Comparison of ENCODE assay signal across 21 mouse cellular contexts in genomic region chr10:80273847-80274246, GRCm38 (mm10). TPM values are rescaled to one million over a fixed set of nuclear protein-coding genes. Genes with fewer than 3 reads are reported as not detected.
DNase-seq lines count a peak whose midpoint lies in the region; ATAC-seq and TF ChIP-seq lines count a peak whose summit lies in the region.
"Had no signal": no experiment of that assay in that cellular context is flagged by ENCODE, and none has a peak within 500 bp of the region (broad histone marks: within the 10 kb centered on the region; RNA-seq: fewer than 3 reads in every experiment).

No protein-coding gene starts in this region.

- no peak for TF ChIP-seq EP300 in CH12.LX (IDR thresholded peaks at IDR 0.05; ENCODE audit: low read length)

- no peak overlapping the region for H3K4me2 ChIP-seq in CH12.LX (ENCODE audit: insufficient read depth, low read depth, poor library complexity, severe bottlenecking)
- no peak overlapping the region for H3K4me2 ChIP-seq in liver, embryonic 15.5 days
- H3K4me2 ChIP-seq: embryonic facial prominence, embryonic 13.5 days; limb, embryonic 13.5 days; midbrain, embryonic 15.5 days had no signal

- in situ Hi-C loops in CH12.LX (cut with MboI; ENCODE audit: low pct_ligation_motif_present, low pct_unique_long_range_greater_than_20kb, low sequenced_read_pairs): no loop called here

- H3K9ac ChIP-seq in CH12.LX (ENCODE audit: insufficient read depth, low read depth): no peak overlapping the region
- no peak overlapping the region for H3K9ac ChIP-seq in liver, embryonic 15.5 days
- H3K9ac ChIP-seq: embryonic facial prominence, embryonic 13.5 days; limb, embryonic 13.5 days; midbrain, embryonic 15.5 days had no signal

- DNase-seq in heart, adult 11 months: peak; percentile 94
- no peak for DNase-seq in heart, postnatal 10 days
- no peak for DNase-seq in layer of hippocampus, adult 2 months (ENCODE audit: low spot score in 2 of 2)
- DNase-seq in layer of hippocampus, adult 9-10 months (ENCODE audit: low spot score): no peak
- no peak for DNase-seq in CH12.LX (ENCODE audit: extremely low read depth)
- no peak for DNase-seq in adrenal gland, postnatal 25 days
- DNase-seq: adrenal gland, postnatal 14 days; cerebellum, adult 8-10 months; heart, adult 2 months; heart, postnatal 36 days; kidney, adult 18-20 months; kidney, postnatal 25 days; right cerebral cortex, postnatal 4 days; thymus, postnatal 25 days had no signal

- no peak overlapping the region for H3K4me3 ChIP-seq in layer of hippocampus, adult 2 months
- H3K4me3 ChIP-seq in CH12.LX (replicated peaks in 1 of 3; ENCODE audit: low read depth in 2 of 3, low read length in 2 of 3, poor library complexity in 1 of 3): no peak overlapping the region
- no peak overlapping the region for H3K4me3 ChIP-seq in liver, embryonic 15.5 days (replicated peaks)
- H3K4me3 ChIP-seq: embryonic facial prominence, embryonic 13.5 days; heart, adult 2 months; limb, embryonic 13.5 days; midbrain, embryonic 15.5 days had no signal

- H3K27me3 ChIP-seq in CH12.LX (replicated peaks): no peaks in the 10 kb centered on the region
- H3K27me3 ChIP-seq in liver, embryonic 15.5 days: no peaks in the 10 kb centered on the region
- H3K27me3 ChIP-seq: embryonic facial prominence, embryonic 13.5 days; limb, embryonic 13.5 days; midbrain, embryonic 15.5 days; Patski had no signal

- H3K27ac ChIP-seq in layer of hippocampus, adult 2 months: peak overlapping the region; percentile 28; the same call in 1 of the 2 replicates
- 0 out of 2 replicates have a peak overlapping the region, but pooled peaks have one; percentile 0 for H3K27ac ChIP-seq in CH12.LX (ENCODE audit: insufficient read depth, low read depth)
- H3K27ac ChIP-seq in liver, embryonic 15.5 days (replicated peaks): peak overlapping the region; percentile 29; the same call in 1 of the 2 replicates
- H3K27ac ChIP-seq: embryonic facial prominence, embryonic 13.5 days; heart, adult 2 months; limb, embryonic 13.5 days; midbrain, embryonic 15.5 days had no signal

- peaks cover 34 to 57% of the 10 kb centered on the region in 2 experiments for H3K4me1 ChIP-seq in CH12.LX (ENCODE audit: control insufficient read depth in 1 of 2, insufficient read depth in 2 of 2)
- H3K4me1 ChIP-seq in liver, embryonic 15.5 days (replicated peaks): peaks cover 60% of the 10 kb centered on the region

- no peak for ATAC-seq in liver, embryonic 15.5 days (ENCODE audit: insufficient read depth)
- ATAC-seq: activated CD4-positive, CD25-positive, alpha-beta regulatory T cell, adult 4 months; midbrain, embryonic 15.5 days; Patski had no signal

- 83% methylated on average over 3 of the region's 3 CpGs for WGBS in liver, embryonic 15.5 days (ENCODE audit: insufficient replicate concordance)

- dilution Hi-C loops in CH12.LX (cut with MboI; ENCODE audit: extremely low pct_ligation_motif_present, extremely low pct_unique_long_range_greater_than_20kb, low sequenced_read_pairs): no loop called here

- TF ChIP-seq CTCF in layer of hippocampus, adult 2 months (conservative IDR thresholded peaks at IDR 0.05): no peak
- TF ChIP-seq CTCF in CH12.LX (conservative IDR thresholded peaks at IDR 0.05 in 1 of 2, IDR thresholded peaks at IDR 0.05 in 1 of 2; ENCODE audit: low read depth in 2 of 2, low read length in 2 of 2): no peak

- peaks cover 60 to 86% of the 10 kb centered on the region in 2 experiments for H3K36me3 ChIP-seq in CH12.LX (replicated peaks in 1 of 2; ENCODE audit: control insufficient read depth in 1 of 2, insufficient read depth in 1 of 2, low read length in 1 of 2)
- H3K36me3 ChIP-seq in liver, embryonic 15.5 days (replicated peaks): peaks cover 80% of the 10 kb centered on the region

- H3K79me2 ChIP-seq in CH12.LX (replicated peaks; ENCODE audit: control insufficient read depth, extremely low read depth, insufficient read depth, poor library complexity, severe bottlenecking): peaks cover 60% of the 10 kb centered on the region

- intact Hi-C loops in heart, postnatal 10 days (cut with DNase I): no loop called here

- no peaks in the 10 kb centered on the region for H3K9me3 ChIP-seq in CH12.LX (replicated peaks; ENCODE audit: low read length)
- no peaks in the 10 kb centered on the region for H3K9me3 ChIP-seq in liver, embryonic 15.5 days (replicated peaks)
- H3K9me3 ChIP-seq: embryonic facial prominence, embryonic 13.5 days; limb, embryonic 13.5 days; midbrain, embryonic 15.5 days had no signal

- TF ChIP-seq RAD21 in CH12.LX (IDR thresholded peaks at IDR 0.05; ENCODE audit: low read depth, low read length): no peak

- no peak for TF ChIP-seq POLR2A in CH12.LX (IDR thresholded peaks at IDR 0.05; ENCODE audit: low read depth, low read length)

TF ChIP-seq in CH12.LX, 34 proteins besides CTCF, POLR2A, EP300 and RAD21:
- TF ChIP-seq GABPA (IDR thresholded peaks at IDR 0.05; ENCODE audit: insufficient replicate concordance, low read depth, low read length) (no peak), ZKSCAN1 (IDR thresholded peaks at IDR 0.05; ENCODE audit: borderline replicate concordance, low read depth, low read length) (no peak), MEF2A (IDR thresholded peaks at IDR 0.05; ENCODE audit: borderline replicate concordance, low read depth, low read length) (no peak), TBP (conservative IDR thresholded peaks at IDR 0.05; ENCODE audit: low read depth, low read length) (no peak), E2F4 (IDR thresholded peaks at IDR 0.05; ENCODE audit: insufficient replicate concordance, low read depth, low read length) (no peak), TCF12 (IDR thresholded peaks at IDR 0.05; ENCODE audit: low read depth, low read length) (no peak), CHD1 (IDR thresholded peaks at IDR 0.05; ENCODE audit: low read depth, low read length) (no peak), MYC (IDR thresholded peaks at IDR 0.05; ENCODE audit: low read depth, low read length) (no peak)

RNA-seq across cellular contexts. Expression of gene Dazap1, which starts 12.6 kb away (rescaled TPM):
- total RNA-seq in heart, postnatal 10 days (2021): 10 to 100 TPM; 86.4 to 95.4 TPM
- total RNA-seq in layer of hippocampus, adult 2 months (2021): 10 to 100 TPM; 91.2 to 95.4 TPM
- total RNA-seq in CH12.LX (2012; rRNA removed): 162 and 172 TPM in 2 replicates
- 180 and 187 TPM in 2 replicates for total RNA-seq in CH12.LX (2014; rRNA removed)
- 236 and 252 TPM in 2 replicates for polyA plus RNA-seq in CH12.LX (2012; ENCODE audit: insufficient read length, low read depth)
- 26.0 and 27.2 TPM in 2 replicates for polyA plus RNA-seq in liver, embryonic 15.5 days (2015; fragmentation: Nextera tagmentation; extraction: Ambion mirVana)
- 111 and 117 TPM in 2 replicates for total RNA-seq in adrenal gland, postnatal 25 days (2021)

RNA-seq across cellular contexts. Expression of gene Gamt, which starts 13.0 kb away (rescaled TPM):
- total RNA-seq in heart, postnatal 10 days (2021): 10 to 100 TPM; 19.3 to 21.3 TPM
- 10 to 100 TPM; 29.8 to 33.1 TPM for total RNA-seq in layer of hippocampus, adult 2 months (2021)
- 0.30 and 0.38 TPM in 2 replicates for total RNA-seq in CH12.LX (2012; rRNA removed)
- 0.24 TPM in 1 of 2 replicates, not detected in the other for total RNA-seq in CH12.LX (2014; rRNA removed)
- polyA plus RNA-seq in CH12.LX (2012; ENCODE audit: insufficient read length, low read depth): 0.42 TPM in 1 of 2 replicates, not detected in the other
- 112 and 138 TPM in 2 replicates for polyA plus RNA-seq in liver, embryonic 15.5 days (2015; fragmentation: Nextera tagmentation; extraction: Ambion mirVana)
- total RNA-seq in adrenal gland, postnatal 25 days (2021): 326 and 398 TPM in 2 replicates

RNA-seq across cellular contexts. Expression of gene Rps15, which starts 18.4 kb away (rescaled TPM):
- total RNA-seq in heart, postnatal 10 days (2021): 100 to 1,000 TPM; 859 to 871 TPM
- total RNA-seq in layer of hippocampus, adult 2 months (2021): 100 to 1,000 TPM; 926 to 932 TPM
- total RNA-seq in CH12.LX (2012; rRNA removed) (4,610 and 5,342 TPM in 2 replicates), CH12.LX (2014; rRNA removed) (2,343 and 2,739 TPM in 2 replicates)
- polyA plus RNA-seq in CH12.LX (2012; ENCODE audit: insufficient read length, low read depth): 2,279 and 2,754 TPM in 2 replicates
- 501 and 527 TPM in 2 replicates for polyA plus RNA-seq in liver, embryonic 15.5 days (2015; fragmentation: Nextera tagmentation; extraction: Ambion mirVana)
- 1,145 and 1,195 TPM in 2 replicates for total RNA-seq in adrenal gland, postnatal 25 days (2021)

RNA-seq across cellular contexts. Expression of gene Apc2, which starts 21.9 kb away (rescaled TPM):
- total RNA-seq in heart, postnatal 10 days (2021): 1 to 10 TPM; 4.7 to 5.0 TPM
- total RNA-seq in layer of hippocampus, adult 2 months (2021): 100 to 1,000 TPM in 1 of 2 experiments, 10 to 100 TPM in 1; 98.3 to 110 TPM
- total RNA-seq in CH12.LX (2012; rRNA removed): 0.13 TPM in 2 replicates
- total RNA-seq in CH12.LX (2014; rRNA removed): not detected in 2 replicates
- 0.04 and 0.07 TPM in 2 replicates for polyA plus RNA-seq in CH12.LX (2012; ENCODE audit: insufficient read length, low read depth)
- 0.09 and 0.12 TPM in 2 replicates for polyA plus RNA-seq in liver, embryonic 15.5 days (2015; fragmentation: Nextera tagmentation; extraction: Ambion mirVana)
- 1.4 and 3.2 TPM in 2 replicates for total RNA-seq in adrenal gland, postnatal 25 days (2021)
- total RNA-seq: megakaryocyte progenitor cell, adult 5-6 weeks had no signal

RNA-seq across cellular contexts. Expression of gene Ndufs7, which starts 24.9 kb away (rescaled TPM):
- 100 to 1,000 TPM; 609 to 639 TPM for total RNA-seq in heart, postnatal 10 days (2021)
- total RNA-seq in layer of hippocampus, adult 2 months (2021): 100 to 1,000 TPM; 201 to 210 TPM
- 248 and 282 TPM in 2 replicates for total RNA-seq in CH12.LX (2012; rRNA removed)
- 124 and 154 TPM in 2 replicates for total RNA-seq in CH12.LX (2014; rRNA removed)
- polyA plus RNA-seq in CH12.LX (2012; ENCODE audit: insufficient read length, low read depth): 222 and 228 TPM in 2 replicates
- 228 and 236 TPM in 2 replicates for polyA plus RNA-seq in liver, embryonic 15.5 days (2015; fragmentation: Nextera tagmentation; extraction: Ambion mirVana)
- 238 and 243 TPM in 2 replicates for total RNA-seq in adrenal gland, postnatal 25 days (2021)

Comparison
In these comparisons a context has a peak if more than half of its experiments do, and no peak if none do; other contexts are left out.
1. RNA of gene Gamt, which starts 13.0 kb away (total RNA-seq): 326 to 398 TPM in adrenal gland, postnatal 25 days, 29.8 to 33.1 TPM in layer of hippocampus, adult 2 months and 19.3 to 21.3 TPM in heart, postnatal 10 days; 0.24 to 0.38 TPM in CH12.LX; every median in the first group is over 10 times any median in the second.
2. Peak in every context shown above with its lines, with median percentiles within 50 percentile points of each other: H3K27ac ChIP-seq.